In genomic region chr10:95310688-95311441, GRCm38 (mm10) we compare ENCODE assay signal across 13 mouse cellular contexts. TPM values are rescaled to one million over a fixed set of nuclear protein-coding genes. Genes with fewer than 3 reads are reported as not detected.
A peak's percentile ranks its signal among the peaks of the same experiment; 100 is the strongest.
DNase-seq lines count a peak whose midpoint lies in the region; ATAC-seq and TF ChIP-seq lines count a peak whose summit lies in the region.
"Had no signal": no experiment of that assay in that cellular context is flagged by ENCODE, and none has a peak within 500 bp of the region (broad histone marks: within the 10 kb centered on the region; RNA-seq: fewer than 3 reads in every experiment).

No protein-coding gene starts in this region.

- WGBS in heart, embryonic 13.5 days = 33% methylated on average over 21 of the region's 21 CpGs
- WGBS in hindbrain, embryonic 11.5 days = 7% methylated on average over 21 of the region's 21 CpGs
- 11% methylated on average over 21 of the region's 21 CpGs for WGBS in midbrain, postnatal 0 days

- H3K27me3 ChIP-seq in heart, embryonic 13.5 days (replicated peaks) = no peaks in the 10 kb centered on the region
- no peaks in the 10 kb centered on the region for H3K27me3 ChIP-seq in hindbrain, embryonic 11.5 days (ENCODE audit: control insufficient read depth, insufficient read depth, low read length)
- no peaks in the 10 kb centered on the region for H3K27me3 ChIP-seq in midbrain, postnatal 0 days (ENCODE audit: insufficient read depth, low read length)
- H3K27me3 ChIP-seq: CH12.LX had no signal

- peak overlapping the region; percentile 16; the same call in 1 of the 2 replicates for H3K4me2 ChIP-seq in heart, embryonic 13.5 days
- H3K4me2 ChIP-seq in hindbrain, embryonic 11.5 days (replicated peaks; ENCODE audit: low read depth, low read length) = peak overlapping the region; percentile 33
- H3K4me2 ChIP-seq in midbrain, postnatal 0 days (ENCODE audit: low read depth, low read length, poor library complexity, severe bottlenecking) = peak overlapping the region; percentile 29
- H3K4me2 ChIP-seq: limb, embryonic 12.5 days had no signal

- no peaks in the 10 kb centered on the region for H3K9me3 ChIP-seq in heart, embryonic 13.5 days
- no peaks in the 10 kb centered on the region for H3K9me3 ChIP-seq in hindbrain, embryonic 11.5 days (ENCODE audit: control insufficient read depth, low read length)
- H3K9me3 ChIP-seq in midbrain, postnatal 0 days (ENCODE audit: low read length) = no peaks in the 10 kb centered on the region
- H3K9me3 ChIP-seq: limb, embryonic 12.5 days had no signal

- H3K4me3 ChIP-seq in heart, embryonic 13.5 days = no peak overlapping the region
- no peak overlapping the region for H3K4me3 ChIP-seq in hindbrain, embryonic 11.5 days (ENCODE audit: low read depth, low read length)
- no peak overlapping the region for H3K4me3 ChIP-seq in midbrain, postnatal 0 days (ENCODE audit: low read depth, low read length)
- H3K4me3 ChIP-seq: limb, embryonic 12.5 days had no signal

- no peak overlapping the region for H3K9ac ChIP-seq in heart, embryonic 13.5 days
- no peak overlapping the region for H3K9ac ChIP-seq in hindbrain, embryonic 11.5 days (ENCODE audit: low read depth, low read length)
- H3K9ac ChIP-seq in midbrain, postnatal 0 days (replicated peaks; ENCODE audit: low read length, poor library complexity, severe bottlenecking) = no peak overlapping the region
- H3K9ac ChIP-seq: limb, embryonic 12.5 days had no signal

- no peaks in the 10 kb centered on the region for H3K36me3 ChIP-seq in heart, embryonic 13.5 days
- no peaks in the 10 kb centered on the region for H3K36me3 ChIP-seq in hindbrain, embryonic 11.5 days (ENCODE audit: control insufficient read depth, insufficient read depth, low read length)
- H3K36me3 ChIP-seq in midbrain, postnatal 0 days (ENCODE audit: insufficient read depth, low read length) = no peaks in the 10 kb centered on the region
- H3K36me3 ChIP-seq: limb, embryonic 12.5 days had no signal

- H3K4me1 ChIP-seq in heart, embryonic 13.5 days = peaks cover 67% of the 10 kb centered on the region
- H3K4me1 ChIP-seq in hindbrain, embryonic 11.5 days (replicated peaks; ENCODE audit: control insufficient read depth, insufficient read depth, low read length) = peaks cover 2% of the 10 kb centered on the region; the same call in 1 of the 2 replicates
- H3K4me1 ChIP-seq in midbrain, postnatal 0 days (ENCODE audit: insufficient read depth, low read length) = no peaks in the 10 kb centered on the region

- no peak for DNase-seq in heart, postnatal 4 days
- DNase-seq in embryo, embryonic 10 days (ENCODE audit: low spot score) = peak; percentile 66
- peak; percentile 61 for DNase-seq in hindbrain, embryonic 11.5 days (ENCODE audit: low spot score)
- peak; percentile 75 for DNase-seq in midbrain, postnatal 0 days (ENCODE audit: low spot score)
- DNase-seq in spleen, postnatal 4 days (ENCODE audit: low spot score in 2 of 2) = no peak
- DNase-seq in layer of hippocampus, adult 9-11 months = no peak
- no peak for DNase-seq in ovary, postnatal 14 days (ENCODE audit: low spot score)
- DNase-seq: adrenal gland, postnatal 14 days; kidney, adult 11 months; lung, postnatal 4 days had no signal

- no peak overlapping the region for H3K27ac ChIP-seq in heart, embryonic 13.5 days (replicated peaks)
- H3K27ac ChIP-seq in hindbrain, embryonic 11.5 days (ENCODE audit: low read depth, low read length) = peak overlapping the region; percentile 67
- no peak overlapping the region for H3K27ac ChIP-seq in midbrain, postnatal 0 days (ENCODE audit: low read depth, low read length)
- H3K27ac ChIP-seq: limb, embryonic 12.5 days had no signal

- ATAC-seq in heart, embryonic 13.5 days (ENCODE audit: extremely low read depth, insufficient number of reproducible peaks, low FRiP score, low TSS enrichment) = no peak
- ATAC-seq in hindbrain, embryonic 11.5 days (ENCODE audit: low FRiP score) = peak; percentile 85
- peak; percentile 75; the same call in 1 of the 2 replicates for ATAC-seq in midbrain, postnatal 0 days (ENCODE audit: low FRiP score)

- TF ChIP-seq CTCF in midbrain, postnatal 0 days (IDR thresholded peaks at IDR 0.05) = no peak

RNA-seq across cellular contexts. Expression of gene Cradd, which starts 13.1 kb away (rescaled TPM):
- 8.5 and 8.6 TPM in 2 replicates for polyA plus RNA-seq in heart, embryonic 13.5 days (2015; fragmentation: Nextera tagmentation; extraction: Ambion mirVana)
- total RNA-seq in heart, postnatal 4 days (2021) = 10 to 100 TPM; 11.3 to 12.2 TPM
- 16.0 and 17.6 TPM in 2 replicates for polyA plus RNA-seq in hindbrain, embryonic 11.5 days (2014; fragmentation: Nextera tagmentation; extraction: Ambion mirVana)
- total RNA-seq in midbrain, postnatal 0 days (2014; rRNA removed) = 8.2 and 10.3 TPM in 2 replicates
- polyA plus RNA-seq in midbrain, postnatal 0 days (2015; fragmentation: Nextera tagmentation; extraction: Ambion mirVana) = 9.2 and 11.5 TPM in 2 replicates

Comparison
In these comparisons a context has a peak if more than half of its experiments do, and no peak if none do; other contexts are left out.
1. DNase-seq: peak in embryo, embryonic 10 days (single experiment), hindbrain, embryonic 11.5 days (single experiment) and midbrain, postnatal 0 days (single experiment); none in heart, postnatal 4 days (single experiment), spleen, postnatal 4 days (0 of 2), layer of hippocampus, adult 9-11 months (single experiment) and ovary, postnatal 14 days (single experiment).
2. Peak in every context shown above with its lines, with median percentiles within 50 percentile points of each other: H3K4me2 ChIP-seq.